Mouse (Mus musculus): ENCODE data around the gene Gm3285. TPM values are rescaled to one million over a fixed set of nuclear protein-coding genes. Genes with fewer than 3 reads are reported as not detected.

Gm3285 gene
- polyA plus RNA-seq, 1 experiment from 2014 or later = not detected

- Histone ChIP-seq H3K9me3 (ENCODE audit: low read length) (no peaks in the 10 kb centered on the region; the same call in 1 of the 2 replicates), H3K9ac (replicated peaks; ENCODE audit: low read depth) (no peak overlapping the region), H3K4me3 (ENCODE audit: low read depth, low read length) (no peak overlapping the region), H3K4me2 (replicated peaks; ENCODE audit: low read depth, low read length) (no peak overlapping the region), H3K27me3 (replicated peaks; ENCODE audit: insufficient read depth, low read length) (no peaks in the 10 kb centered on the region), H3K27ac (ENCODE audit: low read length) (no peak overlapping the region), H3K36me3 (ENCODE audit: insufficient read depth, low read length) (no peaks in the 10 kb centered on the region), H3K4me1 (ENCODE audit: insufficient read depth, low read depth, low read length) (no peaks in the 10 kb centered on the region)
- ATAC-seq (no peak), DNase-seq (ENCODE audit: low spot score) (no peak)
- 66% methylated on average over 6 of the region's 6 CpGs for whole genome bisulfite sequencing
- TF ChIP-seq CTCF (IDR thresholded peaks at IDR 0.05) (no peak), EP300 (IDR thresholded peaks at IDR 0.05) (no peak)
Measured at GRCm38 (mm10) chr10:77839006-77839405, 22.8 kb upstream of the Gm3285 start.

- 50% methylated on average over 3 of the region's 3 CpGs for WGBS
- H3K4me2 ChIP-seq (replicated peaks; ENCODE audit: low read depth, low read length) = no peak within 1 kb of the TSS
- TF ChIP-seq EP300 (IDR thresholded peaks at IDR 0.05) = no peak
- no peak for TF ChIP-seq CTCF (IDR thresholded peaks at IDR 0.05)
- ATAC-seq = no peak
- H3K27me3 ChIP-seq (replicated peaks; ENCODE audit: insufficient read depth, low read length) = no peaks in the 10 kb centered on the region
- no peaks in the 10 kb centered on the region for H3K36me3 ChIP-seq (ENCODE audit: insufficient read depth, low read length)
- H3K27ac ChIP-seq (ENCODE audit: low read length) = no peak within 1 kb of the TSS
- no peaks in the 10 kb centered on the region for H3K4me1 ChIP-seq (ENCODE audit: insufficient read depth, low read depth, low read length)
- H3K4me3 ChIP-seq (ENCODE audit: low read depth, low read length) = no peak within 1 kb of the TSS
- no peak for DNase-seq (ENCODE audit: low spot score)
- H3K9me3 ChIP-seq (ENCODE audit: low read length) = no peaks in the 10 kb centered on the region; the same call in 1 of the 2 replicates
- H3K9ac ChIP-seq (replicated peaks; ENCODE audit: low read depth) = no peak within 1 kb of the TSS
Measured at GRCm38 (mm10) chr10:77846503-77846902, 15.3 kb upstream of the Gm3285 start, which contains the start of gene Gm36176. Gene Gm36176 (plus strand): TSS chr10:77846803.

- ATAC-seq = no peak
- TF ChIP-seq EP300 (IDR thresholded peaks at IDR 0.05) (no peak), CTCF (IDR thresholded peaks at IDR 0.05) (no peak)
- DNase-seq (ENCODE audit: low spot score) = no peak
- Histone ChIP-seq H3K4me3 (ENCODE audit: low read depth, low read length) (no peak overlapping the region), H3K9me3 (ENCODE audit: low read length) (no peaks in the 10 kb centered on the region; the same call in 1 of the 2 replicates), H3K4me1 (ENCODE audit: insufficient read depth, low read depth, low read length) (no peaks in the 10 kb centered on the region), H3K27ac (ENCODE audit: low read length) (no peak overlapping the region), H3K9ac (replicated peaks; ENCODE audit: low read depth) (no peak overlapping the region), H3K27me3 (replicated peaks; ENCODE audit: insufficient read depth, low read length) (no peaks in the 10 kb centered on the region), H3K4me2 (replicated peaks; ENCODE audit: low read depth, low read length) (no peak overlapping the region), H3K36me3 (ENCODE audit: insufficient read depth, low read length) (no peaks in the 10 kb centered on the region)
- WGBS = 20% methylated on average over 2 of the region's 2 CpGs
Measured at GRCm38 (mm10) chr10:77846961-77847360, 14.8 kb upstream of the Gm3285 start.

- 75% methylated on average over 2 of the region's 2 CpGs for WGBS
- TF ChIP-seq EP300 (IDR thresholded peaks at IDR 0.05) (no peak), CTCF (IDR thresholded peaks at IDR 0.05) (no peak)
- Histone ChIP-seq H3K4me1 (ENCODE audit: insufficient read depth, low read depth, low read length) (no peaks in the 10 kb centered on the region), H3K36me3 (ENCODE audit: insufficient read depth, low read length) (no peaks in the 10 kb centered on the region), H3K4me3 (ENCODE audit: low read depth, low read length) (no peak overlapping the region), H3K27me3 (replicated peaks; ENCODE audit: insufficient read depth, low read length) (no peaks in the 10 kb centered on the region), H3K27ac (ENCODE audit: low read length) (no peak overlapping the region), H3K9me3 (ENCODE audit: low read length) (no peaks in the 10 kb centered on the region; the same call in 1 of the 2 replicates), H3K9ac (replicated peaks; ENCODE audit: low read depth) (no peak overlapping the region), H3K4me2 (replicated peaks; ENCODE audit: low read depth, low read length) (no peak overlapping the region)
- DNase-seq (ENCODE audit: low spot score) (no peak), ATAC-seq (no peak)
Measured at GRCm38 (mm10) chr10:77847538-77847937, 14.2 kb upstream of the Gm3285 start.

- Histone ChIP-seq H3K4me1 (ENCODE audit: insufficient read depth, low read depth, low read length) (no peaks in the 10 kb centered on the region), H3K4me2 (replicated peaks; ENCODE audit: low read depth, low read length) (no peak within 1 kb of the TSS), H3K36me3 (ENCODE audit: insufficient read depth, low read length) (no peaks in the 10 kb centered on the region), H3K27me3 (replicated peaks; ENCODE audit: insufficient read depth, low read length) (no peaks in the 10 kb centered on the region), H3K9ac (replicated peaks; ENCODE audit: low read depth) (no peak within 1 kb of the TSS), H3K9me3 (ENCODE audit: low read length) (no peaks in the 10 kb centered on the region), H3K4me3 (ENCODE audit: low read depth, low read length) (no peak within 1 kb of the TSS), H3K27ac (ENCODE audit: low read length) (no peak within 1 kb of the TSS)
- ATAC-seq (no peak), DNase-seq (ENCODE audit: low spot score) (no peak)
- no peak for TF ChIP-seq CTCF (IDR thresholded peaks at IDR 0.05)
- no peak for TF ChIP-seq EP300 (IDR thresholded peaks at IDR 0.05)
- 53% methylated on average over 8 of the region's 9 CpGs for WGBS
Measured at GRCm38 (mm10) chr10:77852559-77852958, 9.2 kb upstream of the Gm3285 start, which contains the start of gene Gm10318. Gene Gm10318 (plus strand): TSS chr10:77852859.

- Histone ChIP-seq H3K27ac (ENCODE audit: low read length) (no peak overlapping the region), H3K27me3 (replicated peaks; ENCODE audit: insufficient read depth, low read length) (peaks cover 8% of the 10 kb centered on the region; the same call in 1 of the 2 replicates), H3K9me3 (ENCODE audit: low read length) (no peaks in the 10 kb centered on the region), H3K4me1 (ENCODE audit: insufficient read depth, low read depth, low read length) (no peaks in the 10 kb centered on the region), H3K4me2 (replicated peaks; ENCODE audit: low read depth, low read length) (0 out of 2 replicates have a peak overlapping the region, but pooled peaks have one; percentile 27), H3K4me3 (ENCODE audit: low read depth, low read length) (no peak overlapping the region), H3K36me3 (ENCODE audit: insufficient read depth, low read length) (no peaks in the 10 kb centered on the region), H3K9ac (replicated peaks; ENCODE audit: low read depth) (no peak overlapping the region)
- ATAC-seq = peak; percentile 90
- 26% methylated on average over 14 of the region's 14 CpGs for WGBS
- DNase-seq (ENCODE audit: low spot score) = peak; percentile 75
- TF ChIP-seq CTCF (IDR thresholded peaks at IDR 0.05) (no peak), EP300 (IDR thresholded peaks at IDR 0.05) (no peak)
Measured at GRCm38 (mm10) chr10:77864067-77864761, 2.4 kb downstream of the Gm3285 start.

Data from lung, postnatal 0 days (tissue).